Mouse (Mus musculus) layer of hippocampus, adult 8-10 months (tissue): ENCODE measurements at regions not wholly inside any gene's neighbourhood (a gene's known extent, or its start where the extent isn't known, plus 50 kb on each side); places are given as distances from the start of the nearest gene placed in this dataset.
"Not testable (repeated sequence)": the region's sequence is repeated elsewhere in the genome, so short reads cannot be mapped to it uniquely, and the experiment has no call there.

Experiments
- DNase-seq, 2 experiments: peaks; one replicate each; pipeline ENCODE4 v3.0.0; 2022; ENCODE audit warnings: low spot score in 2 of 2

DNA sequence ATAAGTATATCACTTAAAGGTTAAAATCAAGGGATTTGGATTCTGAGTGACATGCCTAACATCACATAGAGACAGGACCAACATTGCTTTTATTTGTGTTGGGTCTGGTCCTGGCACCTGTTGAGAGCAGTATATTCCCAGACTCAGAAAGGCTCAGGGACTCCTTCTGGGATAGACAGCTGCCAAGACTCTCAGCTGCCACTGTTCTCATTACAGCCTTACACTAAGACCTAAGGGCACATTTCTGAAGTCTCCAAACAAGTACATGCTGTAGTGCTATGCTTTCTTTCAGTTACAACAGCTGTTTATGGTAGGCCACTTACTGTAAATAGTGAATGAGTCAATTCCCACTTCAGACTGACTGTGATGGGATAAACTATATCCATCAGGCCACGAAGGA, 77.7 kb upstream of the Fam13a start:
- no peak for DNase-seq

- no peak for DNase-seq
These were observed 79.6 kb upstream of the Fam13a start for GRCm38 (mm10) chr6:59103936-59104335.

DNA sequence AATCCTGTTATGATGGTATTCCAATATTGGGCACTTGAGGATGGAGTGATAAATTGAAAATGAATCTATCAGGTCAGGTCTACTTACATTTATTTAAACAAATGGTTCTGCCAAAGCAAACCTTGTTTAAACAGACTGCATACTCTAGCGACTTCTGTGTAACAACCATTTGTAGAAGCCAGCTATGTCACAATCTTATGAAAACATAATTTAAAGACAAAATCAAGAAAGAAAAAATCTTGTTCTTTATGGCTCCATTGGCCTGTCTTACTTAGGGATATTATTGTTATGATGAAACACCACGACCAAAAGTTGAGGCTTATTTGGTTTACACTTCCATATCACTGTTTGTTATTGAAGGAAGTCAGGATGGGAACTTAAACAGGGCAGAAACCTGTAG, 80.1 kb upstream of the Fam13a start:
- DNase-seq, result no peak

- no peak for DNase-seq
These were observed 83.8 kb upstream of the Fam13a start for GRCm38 (mm10) chr6:59108102-59108501.

GRCm38 (mm10) chr6:59132410-59132809, 76.3 kb upstream of the Tigd2 start:
- DNase-seq, result no peak

DNA sequence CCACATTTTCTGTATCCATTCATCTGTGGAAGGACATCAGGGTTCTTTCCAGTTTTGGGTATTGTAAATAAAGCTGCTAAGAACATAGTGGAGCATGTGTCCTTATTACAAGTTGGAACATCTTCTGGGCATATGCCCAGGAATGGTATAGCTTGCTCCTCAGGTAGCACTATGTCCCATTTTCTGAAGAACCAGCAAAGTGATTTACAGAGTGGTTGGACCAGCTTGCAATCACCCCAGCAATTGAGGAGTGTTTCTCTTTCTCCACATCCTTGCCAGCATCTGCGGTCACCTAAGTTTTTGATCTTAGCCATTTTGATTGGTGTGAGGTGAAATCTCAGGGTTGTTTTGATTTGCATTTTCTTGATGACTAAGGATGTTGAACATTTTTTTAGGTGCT, 74.9 kb upstream of the Tigd2 start:
- not testable (repeated sequence) for DNase-seq

- no peak for DNase-seq
These were observed 69.0 kb upstream of the Tigd2 start for GRCm38 (mm10) chr6:59139702-59140101.

DNA sequence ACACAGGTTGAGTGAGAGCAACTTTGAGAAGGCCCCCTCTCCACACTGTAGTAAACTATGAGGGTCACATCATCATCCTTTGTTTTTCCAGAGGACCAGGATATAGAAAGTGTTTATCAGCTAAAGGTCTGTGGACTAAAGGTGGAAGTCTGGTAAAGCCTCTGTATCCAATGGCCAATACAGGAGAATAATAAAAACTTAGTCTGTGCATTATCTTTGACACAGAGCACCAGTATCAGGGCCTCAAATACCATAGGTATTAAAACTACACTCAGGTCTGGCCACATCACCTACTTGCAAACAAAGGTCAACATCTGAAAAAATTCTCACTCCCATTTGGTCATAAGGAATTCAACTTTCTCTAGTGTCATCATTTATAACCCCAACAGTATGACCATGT, 66.6 kb upstream of the Tigd2 start:
- DNase-seq, result no peak

DNA sequence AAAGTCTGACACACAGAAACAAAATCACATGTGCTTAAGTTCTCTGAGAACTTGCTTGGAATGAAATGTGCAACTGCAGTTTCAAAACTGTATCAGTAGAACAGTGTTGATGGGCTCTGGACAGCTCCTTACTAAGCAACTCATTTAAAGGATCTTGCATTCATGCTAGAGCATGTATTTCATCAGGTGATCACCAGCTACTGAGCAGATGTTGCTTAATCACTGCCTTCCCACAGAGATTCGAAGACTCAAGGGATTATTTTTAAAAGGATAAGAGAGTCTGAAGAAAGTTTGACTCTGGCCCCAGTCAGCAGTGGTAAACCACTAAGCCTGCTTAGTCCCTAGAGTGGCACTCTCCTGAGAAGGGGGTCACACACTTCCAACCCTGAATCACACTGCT, 61.2 kb upstream of the Tigd2 start:
- no peak for DNase-seq

- DNase-seq, result peak; percentile 3 to 12
These were observed 53.0 kb upstream of the Tigd2 start for GRCm38 (mm10) chr6:59155636-59156035.
